Mouse (Mus musculus): ENCODE results near the gene Oscar. TPM values are rescaled to one million over a fixed set of nuclear protein-coding genes. Genes with fewer than 3 reads are reported as not detected.

The Oscar gene
- total RNA-seq, 4 experiments from 2014 or later: 0.14 to 0.16 (median 0.15) TPM

GRCm38 (mm10) chr7:3567336-3567735, 48.6 kb downstream of the Oscar start:
- DNase-seq (ENCODE audit: low spot score): no peak

Small RNAs within 50 kb of the gene (microRNA-seq; reads per million reads assigned to microRNA genes)
- gene Gm25100 (not detected), gene Mir3572 (2.5 reads per million)

Other genes starting within 250 kb of the Oscar start
- not detected for gene Cacng8, start 225.5 kb downstream of the Oscar start, total RNA-seq (2022)
- 1 to 10 TPM; 2.0 to 4.4 (median 2.5) TPM for gene Cacng6, start 192.0 kb downstream of the Oscar start, total RNA-seq (2022)
- not detected for gene Tarm1, start 113.5 kb downstream of the Oscar start, total RNA-seq (2022)
- gene Ndufa3, start 1.2 kb upstream of the Oscar start, total RNA-seq (2022): 1,000 to 10,000 TPM; 2,114 to 2,277 (median 2,237) TPM
- 10 to 100 TPM; 17.4 to 22.9 (median 18.9) TPM for gene Tfpt, start 13.8 kb upstream of the Oscar start, total RNA-seq (2022)
- 10 to 100 TPM; 21.4 to 28.6 (median 25.2) TPM for gene Prpf31, start 13.8 kb upstream of the Oscar start, total RNA-seq (2022)
- 10 to 100 TPM; 19.5 to 26.0 (median 23.2) TPM for gene Cnot3, start 29.1 kb upstream of the Oscar start, total RNA-seq (2022)
- gene Leng1, start 49.7 kb upstream of the Oscar start, total RNA-seq (2022): 10 to 100 TPM; 10.4 to 12.8 (median 11.8) TPM
- 1 to 10 TPM in 1 of 4 experiments, under 1 TPM in 3; 0.66 to 1.1 (median 0.80) TPM for gene Tmc4, start 61.4 kb upstream of the Oscar start, total RNA-seq (2022)
- gene Tsen34, start 76.7 kb upstream of the Oscar start, total RNA-seq (2022): 10 to 100 TPM; 65.3 to 88.1 (median 74.1) TPM
- 10 to 100 TPM; 19.2 to 23.5 (median 22.3) TPM for gene Mboat7, start 77.4 kb upstream of the Oscar start, total RNA-seq (2022)
- 100 to 1,000 TPM; 559 to 671 (median 596) TPM for gene Rps9, start 87.8 kb upstream of the Oscar start, total RNA-seq (2022)
- 1 to 10 TPM; 1.4 to 3.4 (median 1.6) TPM for gene Pirb, start 104.2 kb upstream of the Oscar start, total RNA-seq (2022)
- under 1 TPM in 2 of 4 experiments, not detected in 2; 0.22 to 0.75 TPM for gene Gm15448, start 209.5 kb upstream of the Oscar start, total RNA-seq (2022)
- under 1 TPM in 1 of 4 experiments, not detected in 3; 0.12 TPM for gene Pira2, start 228.9 kb upstream of the Oscar start, total RNA-seq (2022)

All from heart, adult 8-10 months (tissue).